Mouse (Mus musculus): Measurements from ENCODE around the gene 4933406M09Rik.
A peak's percentile ranks its signal among the peaks of the same experiment; 100 is the strongest.

4933406M09Rik gene

DNA sequence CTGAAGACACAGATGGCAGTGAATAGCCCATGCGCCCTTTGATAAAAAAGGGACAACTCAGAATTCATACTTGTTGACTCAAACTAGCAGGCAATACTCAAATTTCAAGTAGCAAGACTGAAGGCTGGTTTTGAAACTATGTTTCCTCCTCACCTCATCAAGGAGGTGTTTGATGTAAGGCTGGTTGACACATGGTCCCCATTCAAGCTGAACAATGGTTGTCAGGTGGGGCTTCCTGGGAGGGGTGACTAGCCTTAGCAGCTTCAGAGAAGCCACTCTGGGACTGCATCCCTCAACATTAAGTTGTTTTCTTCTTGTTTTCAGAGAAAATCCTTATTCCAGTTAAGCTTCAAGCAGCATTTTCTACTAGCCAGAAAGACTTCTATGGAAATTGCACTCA is at the start of gene 4933406M09Rik:
TSS of gene 4933406M09Rik (plus strand) at position 275 of the 400 bp plus-strand sequence.
- TF ChIP-seq NANOG (IDR thresholded peaks at IDR 0.05; ENCODE audit: borderline replicate concordance, low read length) (no peak), POU5F1 (IDR thresholded peaks at IDR 0.05; ENCODE audit: borderline replicate concordance, low read length) (no peak), CTCF (conservative IDR thresholded peaks at IDR 0.05; ENCODE audit: low read length) (no peak)

DNA sequence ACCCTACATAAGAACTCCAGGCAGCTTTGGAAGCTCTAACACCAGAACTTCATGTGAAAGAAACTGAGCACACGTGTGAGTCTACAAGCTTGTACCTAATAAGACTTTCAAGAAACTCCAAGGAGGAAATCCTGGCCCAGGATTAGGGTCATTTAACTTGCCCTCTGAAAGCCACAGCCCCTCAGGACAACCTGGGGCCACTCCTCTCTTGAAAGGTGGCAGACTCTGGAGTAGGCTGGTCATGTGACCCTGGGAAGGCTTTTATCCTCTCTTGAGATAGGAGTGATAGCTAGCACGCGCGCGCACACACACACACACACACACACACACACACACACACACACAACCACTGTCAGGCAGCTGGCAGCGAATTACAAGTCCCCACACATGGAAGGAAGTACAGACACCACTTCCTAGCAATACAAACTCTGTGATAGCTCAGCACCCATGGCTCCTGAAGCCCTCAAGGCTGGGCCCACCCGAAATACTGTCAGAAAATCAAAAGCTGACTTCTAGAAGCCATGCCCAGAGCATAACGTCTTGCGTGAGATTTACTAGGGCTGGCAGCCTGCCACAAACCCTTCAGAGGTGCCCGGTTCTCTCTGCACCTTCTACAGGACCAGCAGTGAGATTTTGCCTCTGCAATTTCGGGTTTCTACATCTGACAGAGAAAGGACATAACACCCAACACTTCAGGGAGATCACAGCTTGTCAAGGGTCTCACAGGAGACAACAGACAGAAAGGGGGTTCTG is 48.6 kb upstream of the 4933406M09Rik start:
- TF ChIP-seq CTCF (conservative IDR thresholded peaks at IDR 0.05; ENCODE audit: low read length) (no peak), NANOG (IDR thresholded peaks at IDR 0.05; ENCODE audit: borderline replicate concordance, low read length) (no peak), POU5F1 (IDR thresholded peaks at IDR 0.05; ENCODE audit: borderline replicate concordance, low read length) (no peak)

More for the DNA sequence above, at the start of gene 4933406M09Rik:
- peaks cover 28% of the 10 kb centered on the region for H3K9me3 ChIP-seq (ENCODE audit: low read length)
- no peaks in the 10 kb centered on the region for H3K36me3 ChIP-seq (ENCODE audit: insufficient read depth, low read length)
- peaks cover 44% of the 10 kb centered on the region for H3K4me1 ChIP-seq (replicated peaks; ENCODE audit: low read depth, low read length)
- no peak within 1 kb of the TSS for H3K4me3 ChIP-seq (replicated peaks; ENCODE audit: low read length)
- peaks cover 10% of the 10 kb centered on the region for H3K27me3 ChIP-seq (ENCODE audit: insufficient read depth, low read length)

DNA sequence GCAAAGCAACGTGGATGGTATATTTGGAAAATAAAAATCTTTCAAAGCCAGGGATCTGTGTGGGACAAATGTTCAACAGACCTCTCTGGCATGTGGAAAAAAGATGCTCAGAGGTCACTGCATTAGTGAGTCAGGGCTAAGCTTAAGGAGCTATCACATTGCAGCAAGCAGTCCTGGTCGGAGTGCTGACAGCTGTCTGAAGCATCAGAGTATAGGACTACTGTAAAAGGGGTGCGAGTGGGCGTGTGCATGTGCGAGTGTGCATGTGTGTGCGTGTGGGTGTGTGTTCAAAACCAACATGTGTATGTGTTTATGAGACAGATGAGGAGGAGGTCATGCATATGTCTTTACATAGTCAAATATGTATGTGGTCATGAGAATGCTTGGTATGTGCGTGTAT is 46.6 kb upstream of the 4933406M09Rik start:
- H3K9me3 ChIP-seq (ENCODE audit: low read length), result no peaks in the 10 kb centered on the region
- no peak for TF ChIP-seq CTCF (conservative IDR thresholded peaks at IDR 0.05; ENCODE audit: low read length)
- no peak for TF ChIP-seq POU5F1 (IDR thresholded peaks at IDR 0.05; ENCODE audit: borderline replicate concordance, low read length)
- TF ChIP-seq NANOG (IDR thresholded peaks at IDR 0.05; ENCODE audit: borderline replicate concordance, low read length), result no peak
- H3K27me3 ChIP-seq (ENCODE audit: insufficient read depth, low read length), result peaks cover 17% of the 10 kb centered on the region; the same call in 1 of the 2 replicates
- no peak overlapping the region for H3K4me3 ChIP-seq (replicated peaks; ENCODE audit: low read length)
- peaks cover 49% of the 10 kb centered on the region for H3K4me1 ChIP-seq (replicated peaks; ENCODE audit: low read depth, low read length)
- no peaks in the 10 kb centered on the region for H3K36me3 ChIP-seq (ENCODE audit: insufficient read depth, low read length)

More for the DNA sequence above, 48.6 kb upstream of the 4933406M09Rik start:
- Histone ChIP-seq H3K4me3 (replicated peaks; ENCODE audit: low read length) (no peak overlapping the region), H3K36me3 (ENCODE audit: insufficient read depth, low read length) (no peaks in the 10 kb centered on the region), H3K4me1 (replicated peaks; ENCODE audit: low read depth, low read length) (peaks cover 44% of the 10 kb centered on the region), H3K27me3 (ENCODE audit: insufficient read depth, low read length) (0 out of 2 replicates have a peak, but pooled peaks cover under 1% of the 10 kb centered on the region), H3K9me3 (ENCODE audit: low read length) (no peaks in the 10 kb centered on the region)

DNA sequence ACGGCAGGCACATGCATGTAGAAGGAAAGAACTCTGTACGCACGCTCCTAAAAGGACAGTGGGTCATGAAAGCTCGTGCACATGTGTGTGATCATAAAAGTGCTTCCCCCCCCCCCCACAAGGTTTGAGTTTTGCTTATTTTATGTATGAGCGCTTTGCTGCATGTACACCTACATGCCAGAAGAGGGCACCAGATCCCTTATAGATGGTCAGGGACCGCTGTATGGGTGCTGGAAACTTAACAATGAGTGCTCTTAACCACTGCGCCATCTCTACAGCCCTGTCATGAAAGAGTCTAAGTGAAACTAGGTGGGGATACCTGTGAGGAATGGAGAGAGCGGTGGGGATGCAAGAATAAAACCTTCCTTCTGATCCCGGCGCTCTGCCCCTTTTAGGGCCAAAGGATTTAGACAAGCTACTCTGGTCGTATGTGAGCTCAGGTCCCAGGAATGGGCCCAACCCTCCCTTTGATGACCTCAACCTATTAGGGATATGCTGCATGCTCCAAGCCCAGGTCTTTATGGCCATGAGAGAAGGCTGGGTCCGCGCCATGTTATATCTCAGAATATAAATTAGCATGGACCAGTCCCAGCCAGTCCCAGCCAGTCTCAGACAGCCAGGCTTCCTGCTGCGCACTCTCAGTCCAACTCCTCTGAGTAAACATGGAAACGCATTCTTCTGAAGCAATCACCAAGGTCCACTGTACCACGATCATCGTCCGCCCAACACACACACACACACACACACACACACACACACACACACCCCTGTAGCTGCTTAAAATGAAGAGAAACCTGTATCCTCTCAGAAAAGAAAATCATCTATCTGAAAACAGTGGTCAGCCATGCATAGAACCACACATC is 45.8 kb upstream of the 4933406M09Rik start:
- TF ChIP-seq CTCF (conservative IDR thresholded peaks at IDR 0.05; ENCODE audit: low read length) (peak; percentile 74), NANOG (IDR thresholded peaks at IDR 0.05; ENCODE audit: borderline replicate concordance, low read length) (no peak)
- H3K36me3 ChIP-seq (ENCODE audit: insufficient read depth, low read length), result no peaks in the 10 kb centered on the region
- H3K27me3 ChIP-seq (ENCODE audit: insufficient read depth, low read length), result peaks cover 17% of the 10 kb centered on the region; the same call in 1 of the 2 replicates
- H3K4me3 ChIP-seq (replicated peaks; ENCODE audit: low read length), result peak overlapping the region; percentile 33
- H3K4me1 ChIP-seq (replicated peaks; ENCODE audit: low read depth, low read length), result peaks cover 54% of the 10 kb centered on the region
- H3K9me3 ChIP-seq (ENCODE audit: low read length), result no peaks in the 10 kb centered on the region

DNA sequence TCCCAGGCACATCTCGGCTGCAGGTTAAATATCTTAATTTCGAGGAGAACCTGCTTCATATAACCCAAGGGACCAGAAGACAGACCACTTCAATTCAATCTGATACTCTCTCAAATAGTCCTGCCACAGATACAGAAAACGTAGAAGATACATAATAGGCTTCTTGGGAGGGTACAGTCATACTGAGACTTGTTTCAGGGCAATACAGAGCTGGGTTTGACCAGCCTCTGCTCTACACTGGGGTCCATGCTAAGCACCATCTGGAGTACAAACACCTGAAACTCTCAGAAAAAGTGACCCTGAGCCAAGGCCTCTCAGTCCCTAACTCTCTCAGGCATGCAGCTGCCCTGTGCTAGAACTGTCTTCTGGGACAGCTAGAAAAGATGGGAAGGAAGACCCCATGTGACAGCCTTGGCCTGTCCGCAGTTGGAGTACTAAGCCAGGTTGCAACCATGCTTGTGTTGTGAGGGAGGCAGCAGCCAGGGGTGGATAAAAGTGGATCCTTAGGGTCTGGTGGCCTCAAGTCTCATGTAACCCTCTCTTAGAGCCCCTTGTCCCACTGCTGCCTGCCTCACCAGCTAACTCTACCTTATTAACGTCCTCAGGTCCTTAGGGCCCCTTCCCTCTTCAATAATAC is 44.0 kb upstream of the 4933406M09Rik start:
- Histone ChIP-seq H3K27me3 (ENCODE audit: insufficient read depth, low read length) (peaks cover 17% of the 10 kb centered on the region; the same call in 1 of the 2 replicates), H3K4me3 (replicated peaks; ENCODE audit: low read length) (no peak overlapping the region), H3K9me3 (ENCODE audit: low read length) (no peaks in the 10 kb centered on the region), H3K36me3 (ENCODE audit: insufficient read depth, low read length) (peaks cover 16% of the 10 kb centered on the region), H3K4me1 (replicated peaks; ENCODE audit: low read depth, low read length) (peaks cover 55% of the 10 kb centered on the region)
- TF ChIP-seq POU5F1 (IDR thresholded peaks at IDR 0.05; ENCODE audit: borderline replicate concordance, low read length) (no peak), NANOG (IDR thresholded peaks at IDR 0.05; ENCODE audit: borderline replicate concordance, low read length) (no peak), CTCF (conservative IDR thresholded peaks at IDR 0.05; ENCODE audit: low read length) (no peak)

DNA sequence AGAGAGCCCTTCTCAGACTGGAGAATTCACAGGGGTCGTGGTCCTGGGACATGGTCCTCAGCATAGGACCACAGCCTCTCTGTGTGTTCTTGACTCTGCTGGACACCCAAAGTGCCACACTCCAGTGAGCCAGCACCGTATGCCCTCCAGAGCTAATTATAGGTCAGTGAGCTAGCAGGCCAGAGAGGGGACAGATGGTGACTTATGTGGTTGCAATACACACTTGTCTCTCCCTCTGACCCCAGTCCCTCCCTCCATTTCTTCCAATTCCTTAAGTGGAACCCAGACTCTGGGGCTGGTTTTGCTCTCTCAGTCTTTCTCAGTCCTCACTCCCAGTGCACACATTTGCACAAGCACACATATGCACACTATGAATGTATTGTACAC is 43.5 kb upstream of the 4933406M09Rik start:
- H3K27me3 ChIP-seq (ENCODE audit: insufficient read depth, low read length), result peaks cover 17% of the 10 kb centered on the region; the same call in 1 of the 2 replicates
- H3K4me3 ChIP-seq (replicated peaks; ENCODE audit: low read length), result no peak overlapping the region
- peaks cover 21% of the 10 kb centered on the region for H3K36me3 ChIP-seq (ENCODE audit: insufficient read depth, low read length)
- TF ChIP-seq NANOG (IDR thresholded peaks at IDR 0.05; ENCODE audit: borderline replicate concordance, low read length) (no peak), CTCF (conservative IDR thresholded peaks at IDR 0.05; ENCODE audit: low read length) (no peak), POU5F1 (IDR thresholded peaks at IDR 0.05; ENCODE audit: borderline replicate concordance, low read length) (no peak)
- peaks cover 56% of the 10 kb centered on the region for H3K4me1 ChIP-seq (replicated peaks; ENCODE audit: low read depth, low read length)
- no peaks in the 10 kb centered on the region for H3K9me3 ChIP-seq (ENCODE audit: low read length)

DNA sequence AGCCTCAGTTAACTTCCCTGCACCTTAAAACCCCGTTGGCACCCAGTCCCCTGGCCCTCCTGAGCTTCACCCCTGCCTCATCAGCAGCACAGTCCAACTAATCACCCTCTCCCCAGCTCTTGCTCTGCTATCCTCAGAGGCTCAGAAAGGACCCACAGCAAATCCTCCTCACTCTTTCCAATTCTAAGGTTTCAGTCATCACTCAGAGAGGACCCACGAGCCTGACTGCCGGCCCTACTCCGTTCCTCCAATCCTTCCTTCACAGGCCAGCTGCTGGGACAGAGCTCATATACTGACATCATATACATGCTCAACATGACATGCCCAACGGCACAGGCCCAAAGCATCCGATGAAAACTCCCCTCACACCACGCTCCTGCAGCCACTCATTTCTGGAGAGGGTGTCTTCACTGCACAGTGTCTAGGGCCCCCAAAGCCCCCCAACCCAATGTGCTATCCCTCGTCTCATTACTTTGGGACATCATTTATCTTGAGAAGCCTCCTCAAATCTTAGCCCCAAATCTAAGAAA is 42.9 kb upstream of the 4933406M09Rik start:
- no peaks in the 10 kb centered on the region for H3K9me3 ChIP-seq (ENCODE audit: low read length)
- H3K27me3 ChIP-seq (ENCODE audit: insufficient read depth, low read length), result peaks cover 17% of the 10 kb centered on the region; the same call in 1 of the 2 replicates
- TF ChIP-seq POU5F1 (IDR thresholded peaks at IDR 0.05; ENCODE audit: borderline replicate concordance, low read length), result no peak
- no peak for TF ChIP-seq NANOG (IDR thresholded peaks at IDR 0.05; ENCODE audit: borderline replicate concordance, low read length)
- TF ChIP-seq CTCF (conservative IDR thresholded peaks at IDR 0.05; ENCODE audit: low read length), result no peak
- H3K4me3 ChIP-seq (replicated peaks; ENCODE audit: low read length), result no peak overlapping the region
- H3K4me1 ChIP-seq (replicated peaks; ENCODE audit: low read depth, low read length), result peaks cover 57% of the 10 kb centered on the region
- peaks cover 27% of the 10 kb centered on the region for H3K36me3 ChIP-seq (ENCODE audit: insufficient read depth, low read length)
